ENCODE assay signal across 14 mouse cellular contexts in the genomic region with DNA sequence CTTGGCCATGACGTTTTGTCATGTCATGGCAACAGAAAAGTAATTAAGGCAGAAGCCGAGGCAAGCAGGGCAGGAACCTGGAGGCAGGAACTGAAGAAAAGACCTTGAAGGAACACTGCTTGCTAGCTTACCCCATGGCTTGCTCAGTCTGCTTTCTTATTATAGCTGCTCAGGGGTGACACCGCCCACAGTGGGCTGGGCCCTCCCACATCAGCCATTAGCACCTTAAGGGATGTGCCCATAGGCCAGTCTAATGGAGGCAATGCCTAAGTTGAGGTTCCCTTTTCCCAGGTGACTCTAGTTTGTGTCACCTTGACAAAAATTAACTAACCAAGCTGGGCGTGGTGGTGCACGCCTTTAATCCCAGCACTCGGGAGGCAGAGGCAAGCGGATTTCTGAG.
"Had no signal": no experiment of that assay in that cellular context is flagged by ENCODE, and none has a peak within 500 bp of the region (broad histone marks: within the 10 kb centered on the region; RNA-seq: fewer than 3 reads in every experiment).

No protein-coding gene starts in this region.

- H3K4me1 ChIP-seq: limb, embryonic 13.5 days; midbrain, embryonic 13.5 days had no signal

- ATAC-seq: midbrain, embryonic 13.5 days; midbrain, embryonic 16.5 days had no signal

- H3K36me3 ChIP-seq: kidney, embryonic 15.5 days; limb, embryonic 13.5 days; midbrain, embryonic 13.5 days had no signal

- H3K4me2 ChIP-seq: kidney, embryonic 15.5 days; limb, embryonic 13.5 days; midbrain, embryonic 13.5 days had no signal

- H3K27ac ChIP-seq: kidney, embryonic 15.5 days; limb, embryonic 13.5 days; liver, embryonic 14.5 days; midbrain, embryonic 13.5 days had no signal

- H3K9me3 ChIP-seq: kidney, embryonic 15.5 days; limb, embryonic 13.5 days; midbrain, embryonic 13.5 days had no signal

- H3K9ac ChIP-seq: kidney, embryonic 15.5 days; limb, embryonic 13.5 days; liver, embryonic 14.5 days; midbrain, embryonic 13.5 days had no signal

- DNase-seq: kidney, adult 11 months; kidney, adult 8-10 months; kidney, postnatal 10 days; kidney, postnatal 36 days; left cerebral cortex, postnatal 4 days; lung, adult 2 months; lung, postnatal 14 days; lung, postnatal 4 days; thymus, postnatal 25 days had no signal

- H3K4me3 ChIP-seq: kidney, embryonic 15.5 days; limb, embryonic 13.5 days; midbrain, embryonic 13.5 days had no signal
